Mouse (Mus musculus): ENCODE measurements at regions not wholly inside any gene's neighbourhood (a gene's known extent, or its start where the extent isn't known, plus 50 kb on each side); places are given as distances from the start of the nearest gene placed in this dataset.

DNA sequence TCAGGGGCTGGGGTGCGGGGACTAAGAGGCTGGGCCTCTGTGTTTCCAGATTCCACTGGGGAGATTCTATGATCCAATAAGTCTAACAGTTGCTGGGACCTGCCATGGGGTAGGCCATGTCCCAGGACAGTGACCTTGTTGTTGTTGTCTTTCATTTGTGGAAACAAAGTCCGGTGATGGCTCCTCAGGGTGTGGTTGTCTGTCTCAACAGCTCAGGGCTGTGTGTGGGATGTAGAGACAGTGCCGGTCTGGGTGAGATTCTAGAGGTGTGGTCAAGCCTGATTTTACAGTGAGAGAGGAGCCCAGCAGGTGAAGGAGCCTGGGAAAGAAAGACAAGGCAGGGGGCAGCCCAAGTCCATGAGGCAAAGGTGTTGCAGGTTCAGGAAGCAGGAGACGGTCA, 111.5 kb upstream of the Sulf2 start:
- no peaks in the 10 kb centered on the region for H3K4me1 ChIP-seq (ENCODE audit: control insufficient read depth, insufficient read depth, low read length)
- H3K4me3 ChIP-seq (replicated peaks; ENCODE audit: extremely low read depth, low read depth, low read length), result no peak overlapping the region
- TF ChIP-seq CTCF (IDR thresholded peaks at IDR 0.05; ENCODE audit: insufficient read depth, low read length), result no peak
- TF ChIP-seq POLR2A (IDR thresholded peaks at IDR 0.05; ENCODE audit: borderline replicate concordance, extremely low read depth, low read depth, low read length), result no peak
- WGBS, result 92% methylated on average over 4 of the region's 4 CpGs
- DNase-seq, result no peak

DNA sequence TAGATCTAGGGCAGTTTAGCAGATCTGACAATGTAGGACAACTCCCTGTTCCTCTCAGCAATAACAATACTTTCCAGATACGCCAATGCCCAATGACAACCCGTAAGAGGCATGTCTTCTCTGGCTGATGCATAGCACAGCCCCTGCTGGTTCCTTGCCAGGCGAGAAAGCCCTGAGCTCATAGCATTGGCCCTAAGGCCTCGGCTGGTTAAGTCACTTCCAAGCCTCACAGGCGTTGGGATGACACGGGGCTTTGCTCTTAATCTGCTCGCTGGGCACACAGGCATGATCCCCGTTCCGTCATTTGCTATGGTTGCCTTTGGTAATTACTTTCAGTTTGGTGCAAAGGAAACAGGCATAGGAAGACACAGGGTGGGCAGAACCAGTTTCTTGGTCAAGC, 111.0 kb upstream of the Sulf2 start:
- H3K4me3 ChIP-seq (replicated peaks; ENCODE audit: extremely low read depth, low read depth, low read length), result no peak overlapping the region
- 87% methylated on average over 9 of the region's 9 CpGs for WGBS
- DNase-seq, result no peak
- TF ChIP-seq POLR2A (IDR thresholded peaks at IDR 0.05; ENCODE audit: borderline replicate concordance, extremely low read depth, low read depth, low read length) (no peak), CTCF (IDR thresholded peaks at IDR 0.05; ENCODE audit: insufficient read depth, low read length) (no peak)
- H3K4me1 ChIP-seq (ENCODE audit: control insufficient read depth, insufficient read depth, low read length), result peaks cover 2% of the 10 kb centered on the region; the same call in 1 of the 2 replicates

DNA sequence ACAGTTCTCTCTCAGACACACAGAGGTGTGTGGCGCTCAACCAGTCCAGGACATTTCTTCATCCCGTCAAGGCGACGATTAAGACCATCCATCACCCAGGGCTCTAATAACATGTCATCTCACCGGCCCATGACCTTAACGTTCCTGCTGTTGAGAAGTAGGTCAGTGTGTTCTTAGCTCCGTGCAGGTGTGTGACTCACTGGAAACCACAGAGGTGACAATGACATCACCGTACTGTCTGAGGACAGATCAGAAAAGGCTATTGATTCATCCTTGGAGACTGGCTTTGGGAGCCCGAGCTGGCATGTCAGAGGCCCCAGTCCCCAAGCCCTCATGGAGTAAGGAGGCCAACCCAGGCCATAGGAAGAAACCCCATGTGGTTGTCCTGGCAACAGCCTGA, 109.3 kb upstream of the Sulf2 start:
- DNase-seq, result no peak
- TF ChIP-seq CTCF (IDR thresholded peaks at IDR 0.05; ENCODE audit: insufficient read depth, low read length) (no peak), POLR2A (IDR thresholded peaks at IDR 0.05; ENCODE audit: borderline replicate concordance, extremely low read depth, low read depth, low read length) (no peak)
- WGBS, result 73% methylated on average over 9 of the region's 9 CpGs
- H3K4me1 ChIP-seq (ENCODE audit: control insufficient read depth, insufficient read depth, low read length), result peaks cover 3% of the 10 kb centered on the region; the same call in 1 of the 2 replicates
- no peak overlapping the region for H3K4me3 ChIP-seq (replicated peaks; ENCODE audit: extremely low read depth, low read depth, low read length)

DNA sequence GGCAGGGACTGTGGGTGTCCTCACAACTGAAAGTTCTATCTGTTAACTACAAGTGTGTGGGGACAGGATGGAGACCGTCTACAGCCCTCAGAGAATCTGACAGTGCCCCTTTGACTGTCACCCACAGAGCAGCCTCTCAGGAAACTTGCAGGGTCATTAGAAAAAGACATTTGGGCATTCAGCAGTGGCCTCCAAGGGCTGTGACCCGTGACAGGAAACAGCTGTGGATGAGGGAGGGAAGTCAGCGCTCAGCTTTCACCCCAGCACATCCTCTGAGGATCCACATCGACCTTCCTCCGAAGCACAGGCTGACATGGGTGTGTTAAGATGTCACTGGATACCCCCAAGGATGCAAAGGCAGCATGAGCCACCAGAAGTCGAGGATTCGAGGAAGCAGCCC, 106.3 kb upstream of the Sulf2 start:
- WGBS, result 28% methylated on average over 7 of the region's 7 CpGs
- TF ChIP-seq CTCF (IDR thresholded peaks at IDR 0.05; ENCODE audit: insufficient read depth, low read length), result no peak
- no peak for TF ChIP-seq POLR2A (IDR thresholded peaks at IDR 0.05; ENCODE audit: borderline replicate concordance, extremely low read depth, low read depth, low read length)
- Histone ChIP-seq H3K4me1 (ENCODE audit: control insufficient read depth, insufficient read depth, low read length) (peaks cover 3% of the 10 kb centered on the region; the same call in 1 of the 2 replicates), H3K4me3 (replicated peaks; ENCODE audit: extremely low read depth, low read depth, low read length) (no peak overlapping the region)
- no peak for DNase-seq

DNA sequence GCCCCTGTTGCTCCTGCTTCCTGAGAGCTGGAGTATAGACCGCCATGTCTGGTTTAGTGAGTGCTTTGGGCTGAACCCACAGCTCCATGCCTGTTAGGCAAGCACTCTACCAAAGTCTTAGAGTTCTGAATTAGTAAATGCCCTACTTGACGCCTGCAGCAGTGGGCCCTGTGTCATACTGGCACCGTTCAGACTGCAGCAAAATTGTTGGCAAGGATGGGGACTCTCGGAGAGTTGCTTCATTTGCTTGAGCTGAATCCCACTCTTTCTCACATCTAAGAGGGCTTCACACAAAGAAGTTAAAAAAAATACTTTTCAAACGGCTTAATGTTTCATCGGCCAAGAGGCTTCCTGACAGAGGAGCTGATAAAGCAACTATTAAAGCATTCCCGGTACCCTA, 105.6 kb upstream of the Sulf2 start:
- H3K4me1 ChIP-seq (ENCODE audit: control insufficient read depth, insufficient read depth, low read length), result peaks cover 3% of the 10 kb centered on the region; the same call in 1 of the 2 replicates
- TF ChIP-seq CTCF (IDR thresholded peaks at IDR 0.05; ENCODE audit: insufficient read depth, low read length) (no peak), POLR2A (IDR thresholded peaks at IDR 0.05; ENCODE audit: borderline replicate concordance, extremely low read depth, low read depth, low read length) (no peak)
- no peak overlapping the region for H3K4me3 ChIP-seq (replicated peaks; ENCODE audit: extremely low read depth, low read depth, low read length)
- no peak for DNase-seq
- WGBS, result 60% methylated on average over 7 of the region's 7 CpGs

DNA sequence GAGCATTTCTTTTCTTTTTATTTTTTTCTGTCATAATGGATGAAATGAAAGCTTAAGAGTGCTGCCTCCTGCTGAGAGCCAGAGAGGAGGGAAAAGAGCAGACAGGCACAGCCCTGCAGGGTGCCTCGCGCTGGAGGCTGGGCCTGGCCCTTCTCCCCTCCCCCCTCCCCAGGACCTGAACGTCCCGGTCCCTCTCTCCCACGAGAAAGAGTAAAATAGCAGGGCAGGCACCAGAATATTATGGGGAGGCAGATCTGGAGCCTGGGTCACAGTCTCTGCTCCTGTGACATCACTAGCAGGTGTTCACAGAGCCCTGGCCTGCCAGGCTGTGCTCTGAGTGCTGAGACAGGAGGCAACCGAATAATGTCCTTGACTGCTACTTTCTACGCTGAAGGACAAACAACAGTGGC, 103.3 kb upstream of the Sulf2 start:
- Histone ChIP-seq H3K4me1 (ENCODE audit: control insufficient read depth, insufficient read depth, low read length) (peaks cover 3% of the 10 kb centered on the region; the same call in 1 of the 2 replicates), H3K4me3 (replicated peaks; ENCODE audit: extremely low read depth, low read depth, low read length) (no peak overlapping the region)
- DNase-seq, result no peak
- no peak for TF ChIP-seq CTCF (IDR thresholded peaks at IDR 0.05; ENCODE audit: insufficient read depth, low read length)
- TF ChIP-seq POLR2A (IDR thresholded peaks at IDR 0.05; ENCODE audit: borderline replicate concordance, extremely low read depth, low read depth, low read length), result no peak
- WGBS, result 43% methylated on average over 7 of the region's 7 CpGs

DNA sequence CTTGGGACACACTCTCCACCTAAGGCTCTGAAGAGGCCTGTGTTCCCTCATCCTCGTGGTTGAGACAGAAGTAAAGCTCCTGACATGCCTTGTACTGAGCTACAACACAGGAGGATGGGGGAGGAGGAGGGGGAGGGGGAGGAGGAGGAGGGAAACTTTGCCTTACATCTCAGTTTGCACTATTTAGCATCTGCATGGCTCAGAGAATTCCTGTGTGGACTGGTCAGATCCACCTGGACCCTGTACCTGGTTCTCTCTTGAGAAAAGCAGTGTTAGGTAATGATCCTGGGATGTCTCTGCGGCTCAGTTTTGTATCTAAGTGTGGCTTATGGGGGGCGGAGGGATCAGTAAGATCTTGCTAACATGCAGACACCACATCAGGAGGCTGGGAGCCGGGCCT, 102.2 kb upstream of the Sulf2 start:
- DNase-seq, result no peak
- Histone ChIP-seq H3K4me3 (replicated peaks; ENCODE audit: extremely low read depth, low read depth, low read length) (no peak overlapping the region), H3K4me1 (ENCODE audit: control insufficient read depth, insufficient read depth, low read length) (peaks cover 3% of the 10 kb centered on the region; the same call in 1 of the 2 replicates)
- WGBS, result 73% methylated on average over 4 of the region's 4 CpGs
- TF ChIP-seq POLR2A (IDR thresholded peaks at IDR 0.05; ENCODE audit: borderline replicate concordance, extremely low read depth, low read depth, low read length), result no peak
- TF ChIP-seq CTCF (IDR thresholded peaks at IDR 0.05; ENCODE audit: insufficient read depth, low read length), result no peak

DNA sequence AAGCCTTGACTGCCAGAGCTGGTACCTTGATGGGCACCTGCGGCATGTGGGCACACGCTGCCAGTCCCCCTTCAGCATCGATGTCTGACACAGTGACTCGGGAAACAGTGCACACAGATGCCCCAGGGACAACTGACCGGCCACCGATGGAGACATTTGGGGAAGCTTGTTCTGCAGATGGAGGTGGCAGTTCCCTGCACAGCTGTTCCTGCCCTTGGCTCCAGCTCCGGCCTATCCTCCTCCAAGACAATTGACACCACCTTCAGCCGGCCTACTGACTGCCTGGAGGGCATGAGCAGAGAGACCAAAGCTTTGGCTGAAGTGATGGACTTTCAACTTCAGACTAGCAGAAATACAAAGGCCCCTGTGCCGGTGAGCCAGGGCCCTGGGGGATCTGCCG, 100.7 kb upstream of the Sulf2 start:
- DNase-seq, result no peak
- Histone ChIP-seq H3K4me1 (ENCODE audit: control insufficient read depth, insufficient read depth, low read length) (no peaks in the 10 kb centered on the region), H3K4me3 (replicated peaks; ENCODE audit: extremely low read depth, low read depth, low read length) (no peak overlapping the region)
- TF ChIP-seq CTCF (IDR thresholded peaks at IDR 0.05; ENCODE audit: insufficient read depth, low read length), result no peak
- TF ChIP-seq POLR2A (IDR thresholded peaks at IDR 0.05; ENCODE audit: borderline replicate concordance, extremely low read depth, low read depth, low read length), result no peak
- 91% methylated on average over 10 of the region's 10 CpGs for WGBS

DNA sequence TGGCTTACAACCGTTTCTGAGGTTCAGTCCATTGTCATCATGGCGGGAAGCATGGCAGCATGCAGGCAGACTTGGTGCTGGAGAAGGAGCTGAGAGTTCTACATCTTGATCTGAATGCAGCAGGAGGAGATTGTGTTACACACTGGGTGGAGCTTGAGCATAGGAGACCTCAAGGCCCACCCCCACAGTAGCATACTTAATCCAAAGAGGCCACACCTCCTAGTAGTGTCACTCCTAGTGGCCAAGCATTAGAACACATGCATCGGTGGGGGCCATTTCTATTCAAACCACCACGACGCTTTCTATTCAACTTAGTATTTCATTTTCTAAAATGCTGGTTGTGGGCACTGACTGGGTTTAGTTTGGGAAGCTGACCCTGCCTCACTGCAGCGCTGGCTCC, 99.1 kb upstream of the Sulf2 start:
- TF ChIP-seq POLR2A (IDR thresholded peaks at IDR 0.05; ENCODE audit: borderline replicate concordance, extremely low read depth, low read depth, low read length), result no peak
- no peak for TF ChIP-seq CTCF (IDR thresholded peaks at IDR 0.05; ENCODE audit: insufficient read depth, low read length)
- Histone ChIP-seq H3K4me3 (replicated peaks; ENCODE audit: extremely low read depth, low read depth, low read length) (no peak overlapping the region), H3K4me1 (ENCODE audit: control insufficient read depth, insufficient read depth, low read length) (peaks cover 5% of the 10 kb centered on the region; the same call in 1 of the 2 replicates)
- 86% methylated on average over 6 of the region's 6 CpGs for whole genome bisulfite sequencing
- no peak for DNase-seq

DNA sequence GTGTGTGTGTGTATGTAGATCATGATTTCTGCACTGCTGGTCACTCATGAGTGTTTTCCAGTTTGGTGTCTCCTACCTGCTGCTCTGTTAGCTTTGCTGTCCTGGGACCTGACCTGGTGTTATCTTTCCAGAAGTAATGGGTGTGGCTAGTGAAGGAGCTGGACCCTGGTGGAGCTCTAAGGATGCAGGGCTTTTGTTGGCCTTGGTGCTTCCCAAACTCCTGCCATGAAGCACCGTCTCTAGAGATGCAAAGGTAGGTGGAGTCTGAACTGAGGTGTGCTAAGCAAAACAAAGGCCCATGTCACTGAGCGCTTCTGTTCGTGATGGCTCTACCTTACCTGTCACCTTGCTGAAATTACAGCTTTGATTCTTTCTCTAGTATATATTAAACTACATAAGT, 96.6 kb upstream of the Sulf2 start:
- DNase-seq, result no peak
- WGBS, result 90% methylated on average over 3 of the region's 3 CpGs
- TF ChIP-seq CTCF (IDR thresholded peaks at IDR 0.05; ENCODE audit: insufficient read depth, low read length) (no peak), POLR2A (IDR thresholded peaks at IDR 0.05; ENCODE audit: borderline replicate concordance, extremely low read depth, low read depth, low read length) (no peak)

More for the DNA sequence above, 96.6 kb upstream of the Sulf2 start:
- Histone ChIP-seq H3K4me1 (ENCODE audit: control insufficient read depth, insufficient read depth, low read length) (peaks cover 5% of the 10 kb centered on the region; the same call in 1 of the 2 replicates), H3K4me3 (replicated peaks; ENCODE audit: extremely low read depth, low read depth, low read length) (no peak overlapping the region)
